Mouse (Mus musculus): ENCODE results near the gene Vmn1r88. TPM values are rescaled to one million over a fixed set of nuclear protein-coding genes. Genes with fewer than 3 reads are reported as not detected.
"Not testable (repeated sequence)": the region's sequence is repeated elsewhere in the genome, so short reads cannot be mapped to it uniquely, and the experiment has no call there.

Vmn1r88 gene
- not detected in 2 replicates for polyA plus RNA-seq (2012; ENCODE audit: insufficient read depth, insufficient read length, missing spikeins)

GRCm38 (mm10) chr7:13159268-13159667, at the start of gene Vmn1r88:
TSS of gene Vmn1r88 (plus strand) at chr7:13159568.
- no peak within 1 kb of the TSS for H3K27ac ChIP-seq (replicated peaks; ENCODE audit: low read depth, low read length)
- H3K4me1 ChIP-seq (ENCODE audit: control insufficient read depth, insufficient read depth, insufficient read length, low read length), result no peaks in the 10 kb centered on the region
- no peak within 1 kb of the TSS for H3K4me3 ChIP-seq (ENCODE audit: insufficient read depth, low read depth, low read length)

GRCm38 (mm10) chr7:13119817-13120216, 39.6 kb upstream of the Vmn1r88 start, which contains the start of gene Vmn1r86:
TSS of gene Vmn1r86 (minus strand) at chr7:13119917.
- Histone ChIP-seq H3K27ac (replicated peaks; ENCODE audit: low read depth, low read length) (no peak within 1 kb of the TSS), H3K4me3 (ENCODE audit: insufficient read depth, low read depth, low read length) (no peak within 1 kb of the TSS), H3K4me1 (ENCODE audit: control insufficient read depth, insufficient read depth, insufficient read length, low read length) (no peaks in the 10 kb centered on the region)

- H3K4me1 ChIP-seq (ENCODE audit: control insufficient read depth, insufficient read depth, insufficient read length, low read length); H3K4me3 ChIP-seq (ENCODE audit: insufficient read depth, low read depth, low read length); H3K27ac ChIP-seq (replicated peaks; ENCODE audit: low read depth, low read length): not testable (repeated sequence)
Observed at GRCm38 (mm10) chr7:13123554-13124153, 35.7 kb upstream of the Vmn1r88 start.

- Histone ChIP-seq H3K4me3 (ENCODE audit: insufficient read depth, low read depth, low read length) (no peak overlapping the region), H3K27ac (replicated peaks; ENCODE audit: low read depth, low read length) (no peak overlapping the region), H3K4me1 (ENCODE audit: control insufficient read depth, insufficient read depth, insufficient read length, low read length) (no peaks in the 10 kb centered on the region)
Observed at GRCm38 (mm10) chr7:13131856-13132255, 27.5 kb upstream of the Vmn1r88 start.

- H3K4me3 ChIP-seq (ENCODE audit: insufficient read depth, low read depth, low read length), result no peak overlapping the region
- H3K4me1 ChIP-seq (ENCODE audit: control insufficient read depth, insufficient read depth, insufficient read length, low read length), result no peaks in the 10 kb centered on the region
- H3K27ac ChIP-seq (replicated peaks; ENCODE audit: low read depth, low read length), result no peak overlapping the region
Observed at GRCm38 (mm10) chr7:13137340-13137739, 22.0 kb upstream of the Vmn1r88 start.

- Histone ChIP-seq H3K27ac (replicated peaks; ENCODE audit: low read depth, low read length) (no peak within 1 kb of the TSS), H3K4me3 (ENCODE audit: insufficient read depth, low read depth, low read length) (no peak within 1 kb of the TSS), H3K4me1 (ENCODE audit: control insufficient read depth, insufficient read depth, insufficient read length, low read length) (no peaks in the 10 kb centered on the region)
Observed at GRCm38 (mm10) chr7:13140057-13140456, 19.3 kb upstream of the Vmn1r88 start, which contains the start of gene Vmn1r87. TSS of gene Vmn1r87 (minus strand) at chr7:13140157.

- Histone ChIP-seq H3K4me3 (ENCODE audit: insufficient read depth, low read depth, low read length) (no peak within 1 kb of the TSS), H3K4me1 (ENCODE audit: control insufficient read depth, insufficient read depth, insufficient read length, low read length) (no peaks in the 10 kb centered on the region), H3K27ac (replicated peaks; ENCODE audit: low read depth, low read length) (no peak within 1 kb of the TSS)
Observed at GRCm38 (mm10) chr7:13212720-13213119, 53.4 kb downstream of the Vmn1r88 start, which contains the start of gene Vmn1r89. TSS of gene Vmn1r89 (plus strand) at chr7:13213020.

Other genes with a start within 250 kb of the Vmn1r88 start
- 533 and 648 TPM in 2 replicates for gene Rps5, start 237.3 kb upstream of the Vmn1r88 start, polyA plus RNA-seq (2012; ENCODE audit: insufficient read depth, insufficient read length, missing spikeins)
- not detected in 2 replicates for gene Rnf225, start 232.2 kb upstream of the Vmn1r88 start, polyA plus RNA-seq (2012; ENCODE audit: insufficient read depth, insufficient read length, missing spikeins)
- 1.4 and 2.7 TPM in 2 replicates for gene Zfp324, start 193.7 kb upstream of the Vmn1r88 start, polyA plus RNA-seq (2012; ENCODE audit: insufficient read depth, insufficient read length, missing spikeins)
- 0.55 and 1.2 TPM in 2 replicates for gene Zfp446, start 181.7 kb upstream of the Vmn1r88 start, polyA plus RNA-seq (2012; ENCODE audit: insufficient read depth, insufficient read length, missing spikeins)
- not detected in 2 replicates for gene Slc27a5, start 161.4 kb upstream of the Vmn1r88 start, polyA plus RNA-seq (2012; ENCODE audit: insufficient read depth, insufficient read length, missing spikeins)
- gene Trim28, start 160.5 kb upstream of the Vmn1r88 start, polyA plus RNA-seq (2012; ENCODE audit: insufficient read depth, insufficient read length, missing spikeins), result 39.4 and 56.3 TPM in 2 replicates
- gene Zbtb45, start 149.5 kb upstream of the Vmn1r88 start, polyA plus RNA-seq (2012; ENCODE audit: insufficient read depth, insufficient read length, missing spikeins), result 2.1 and 4.0 TPM in 2 replicates
- 194 and 239 TPM in 2 replicates for gene Chmp2a, start 124.8 kb upstream of the Vmn1r88 start, polyA plus RNA-seq (2012; ENCODE audit: insufficient read depth, insufficient read length, missing spikeins)
- 258 and 293 TPM in 2 replicates for gene Ube2m, start 121.3 kb upstream of the Vmn1r88 start, polyA plus RNA-seq (2012; ENCODE audit: insufficient read depth, insufficient read length, missing spikeins)
- not detected in 2 replicates for gene Mzf1, start 104.8 kb upstream of the Vmn1r88 start, polyA plus RNA-seq (2012; ENCODE audit: insufficient read depth, insufficient read length, missing spikeins)
- gene Vmn1r85, start 64.4 kb upstream of the Vmn1r88 start, polyA plus RNA-seq (2012; ENCODE audit: insufficient read depth, insufficient read length, missing spikeins), result 0.16 TPM in 1 of 2 replicates, not detected in the other
- gene Vmn1r86, start 39.7 kb upstream of the Vmn1r88 start, polyA plus RNA-seq (2012; ENCODE audit: insufficient read depth, insufficient read length, missing spikeins), result not detected in 2 replicates
- not detected in 2 replicates for gene Vmn1r87, start 19.4 kb upstream of the Vmn1r88 start, polyA plus RNA-seq (2012; ENCODE audit: insufficient read depth, insufficient read length, missing spikeins)
- not detected in 2 replicates for gene Vmn1r89, start 53.5 kb downstream of the Vmn1r88 start, polyA plus RNA-seq (2012; ENCODE audit: insufficient read depth, insufficient read length, missing spikeins)
- 3.7 and 3.9 TPM in 2 replicates for gene Lig1, start 117.7 kb downstream of the Vmn1r88 start, polyA plus RNA-seq (2012; ENCODE audit: insufficient read depth, insufficient read length, missing spikeins)
- 5.0 and 6.5 TPM in 2 replicates for gene Zswim9, start 119.2 kb downstream of the Vmn1r88 start, polyA plus RNA-seq (2012; ENCODE audit: insufficient read depth, insufficient read length, missing spikeins)
- gene Pla2g4c, start 165.1 kb downstream of the Vmn1r88 start, polyA plus RNA-seq (2012; ENCODE audit: insufficient read depth, insufficient read length, missing spikeins), result not detected in 2 replicates
- gene Cabp5, start 238.6 kb downstream of the Vmn1r88 start, polyA plus RNA-seq (2012; ENCODE audit: insufficient read depth, insufficient read length, missing spikeins), result not detected in 2 replicates

Measured in brown adipose tissue, adult 24 weeks (tissue).